Mouse (Mus musculus) hematopoietic stem cell, adult 5-6 weeks (primary cell): ENCODE measurements around the gene Gm37240. TPM values are rescaled to one million over a fixed set of nuclear protein-coding genes. Genes with fewer than 3 reads are reported as not detected.
"Not testable (repeated sequence)": the region's sequence is repeated elsewhere in the genome, so short reads cannot be mapped to it uniquely, and the experiment has no call there.

Source experiments
- ATAC-seq, 2 experiments: fragments of 125-278 bp in 1 of 2; replicated peaks in 1 of 2; 2 replicates each; pipeline ENCODE4 v1.8.0; 2016 to 2017; ENCODE audit warnings: inconsistent platforms in 2 of 2, mild to moderate bottlenecking in 2 of 2, moderate number of reproducible peaks in 2 of 2, low read depth in 1 of 2, moderate TSS enrichment in 1 of 2; ENCODE audit not compliant: low FRiP score in 2 of 2, poor library complexity in 2 of 2, severe bottlenecking in 2 of 2, insufficient read depth in 1 of 2, low TSS enrichment in 1 of 2
- total RNA-seq: library from RNA; stranded (forward); fragments of 172-1452, 232-1000 nt; gene quantifications from 2 replicates; pipeline ENCODE4 v1.2.3, GENCODE M21; 2017

Gene Gm37240
- not detected in 2 replicates for total RNA-seq

GRCm38 (mm10) chr3:85887239-85887827, at the start of gene Gm37240, which contains the start of gene Glt28d2:
Gene Gm37240 (minus strand): TSS chr3:85887518.
Gene Glt28d2 (minus strand): TSS chr3:85887516.
- ATAC-seq: peak; percentile 46 to 65; a peak in 3 of 4 replicates

GRCm38 (mm10) chr3:85933586-85933985, 46.3 kb upstream of the Gm37240 start:
- no peak for ATAC-seq

- ATAC-seq: no peak
These were observed 44.5 kb upstream of the Gm37240 start for GRCm38 (mm10) chr3:85931859-85932258.

- no peak for ATAC-seq
These were observed 43.4 kb upstream of the Gm37240 start for GRCm38 (mm10) chr3:85930671-85931255.

GRCm38 (mm10) chr3:85929711-85930110, 42.4 kb upstream of the Gm37240 start:
- ATAC-seq: no peak

- no peak for ATAC-seq
These were observed 40.9 kb upstream of the Gm37240 start for GRCm38 (mm10) chr3:85928140-85928611.

- no peak for ATAC-seq
These were observed 40.0 kb upstream of the Gm37240 start for GRCm38 (mm10) chr3:85927296-85927695.

GRCm38 (mm10) chr3:85923954-85924945, 36.9 kb upstream of the Gm37240 start:
- peak; percentile 71 to 82; a peak in 3 of 4 replicates for ATAC-seq

- no peak for ATAC-seq
These were observed 36.0 kb upstream of the Gm37240 start for GRCm38 (mm10) chr3:85923343-85923742.

GRCm38 (mm10) chr3:85922331-85922730, 35.0 kb upstream of the Gm37240 start:
- no peak for ATAC-seq

GRCm38 (mm10) chr3:85920671-85921070, 33.4 kb upstream of the Gm37240 start:
- ATAC-seq: not testable (repeated sequence)

- ATAC-seq: no peak
These were observed 30.3 kb upstream of the Gm37240 start for GRCm38 (mm10) chr3:85917600-85917999.

- ATAC-seq: no peak
These were observed 27.5 kb upstream of the Gm37240 start for GRCm38 (mm10) chr3:85914806-85915205.

- ATAC-seq: no peak
These were observed 19.8 kb upstream of the Gm37240 start for GRCm38 (mm10) chr3:85907136-85907535.

- no peak for ATAC-seq
These were observed 17.1 kb upstream of the Gm37240 start for GRCm38 (mm10) chr3:85904371-85904770.

GRCm38 (mm10) chr3:85895020-85895419, 7.7 kb upstream of the Gm37240 start:
- ATAC-seq: no peak

GRCm38 (mm10) chr3:85891571-85891970, 4.3 kb upstream of the Gm37240 start:
- no peak for ATAC-seq

GRCm38 (mm10) chr3:85888221-85888671, 928 bp upstream of the Gm37240 start:
- ATAC-seq: peak; percentile 82 to 86
